Mouse (Mus musculus) ovary, postnatal 14 days (tissue): ENCODE measurements at regions not wholly inside any gene's neighbourhood (a gene's known extent, or its start where the extent isn't known, plus 50 kb on each side); places are given as distances from the start of the nearest gene placed in this dataset.

Source experiments
- DNase-seq: peaks from one replicate; pipeline ENCODE4 v3.0.0; 2022; ENCODE audit warnings: low spot score

- no peak for DNase-seq
Measured at GRCm38 (mm10) chr10:91313316-91313715, 132.2 kb upstream of the Tmpo start.

- no peak for DNase-seq
Measured at GRCm38 (mm10) chr10:91312913-91313312, 131.8 kb upstream of the Tmpo start.

DNA sequence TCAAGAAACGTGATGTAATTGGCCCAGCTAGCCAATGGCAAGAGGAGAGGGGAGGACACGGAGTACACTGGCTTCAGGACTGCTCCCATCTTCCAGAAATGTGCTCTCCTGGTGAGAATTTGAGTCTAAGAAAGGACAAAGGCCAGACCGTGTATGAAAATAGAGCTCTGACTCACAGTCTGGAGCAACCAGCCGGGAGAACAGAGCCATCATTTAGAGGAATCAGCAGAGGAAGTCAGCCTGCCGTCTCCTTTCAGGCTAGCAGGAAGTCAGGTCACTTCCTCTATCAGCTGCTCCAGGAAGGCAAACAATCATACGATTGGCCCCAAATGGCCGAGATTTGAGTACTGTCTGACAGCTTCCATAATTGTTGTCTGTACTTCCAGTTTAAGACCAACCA is 119.0 kb upstream of the Tmpo start:
- no peak for DNase-seq

GRCm38 (mm10) chr10:91297792-91298460 is 116.8 kb upstream of the Tmpo start:
- peak; percentile 43 for DNase-seq

DNA sequence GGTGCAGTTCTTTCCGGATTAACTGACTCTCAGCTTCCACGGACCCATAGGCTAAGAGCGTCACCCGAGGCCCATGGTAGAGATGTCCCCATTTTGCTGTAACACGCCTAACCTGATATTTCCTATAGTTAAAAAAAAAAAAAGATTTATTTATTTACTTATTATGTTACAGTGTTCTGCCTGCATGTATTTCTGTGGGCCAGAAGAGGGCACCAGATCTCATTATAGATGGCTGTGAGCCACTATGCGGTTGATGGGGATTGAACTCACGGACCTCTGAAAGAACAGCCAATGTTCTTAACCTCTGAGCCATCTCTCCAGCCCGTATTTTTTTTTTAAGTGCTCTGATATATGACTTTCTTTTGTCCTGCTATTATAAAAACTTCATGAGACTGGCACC is 114.2 kb upstream of the Tmpo start:
- no peak for DNase-seq

- no peak for DNase-seq
Measured at GRCm38 (mm10) chr10:91293226-91293625, 112.1 kb upstream of the Tmpo start.

DNA sequence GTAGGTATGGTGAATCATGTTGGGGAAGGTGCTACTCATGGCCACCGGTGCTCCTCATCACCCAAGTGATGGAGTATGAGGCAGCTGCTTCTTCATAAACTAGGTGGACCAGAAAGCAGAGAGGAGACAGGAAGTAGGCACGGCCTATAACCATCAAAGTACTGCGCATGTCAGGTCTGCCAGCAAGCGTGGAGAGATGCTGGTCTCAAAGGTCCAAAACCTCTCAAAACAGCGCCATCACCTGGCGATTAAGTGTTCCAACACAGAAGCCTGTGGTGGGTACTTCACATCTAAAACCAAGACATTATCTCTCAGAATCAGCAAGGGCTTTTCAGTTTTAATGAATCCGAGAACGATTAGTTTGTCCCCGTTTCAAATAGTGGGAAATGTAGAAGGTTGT is 103.1 kb upstream of the Tmpo start:
- no peak for DNase-seq

DNA sequence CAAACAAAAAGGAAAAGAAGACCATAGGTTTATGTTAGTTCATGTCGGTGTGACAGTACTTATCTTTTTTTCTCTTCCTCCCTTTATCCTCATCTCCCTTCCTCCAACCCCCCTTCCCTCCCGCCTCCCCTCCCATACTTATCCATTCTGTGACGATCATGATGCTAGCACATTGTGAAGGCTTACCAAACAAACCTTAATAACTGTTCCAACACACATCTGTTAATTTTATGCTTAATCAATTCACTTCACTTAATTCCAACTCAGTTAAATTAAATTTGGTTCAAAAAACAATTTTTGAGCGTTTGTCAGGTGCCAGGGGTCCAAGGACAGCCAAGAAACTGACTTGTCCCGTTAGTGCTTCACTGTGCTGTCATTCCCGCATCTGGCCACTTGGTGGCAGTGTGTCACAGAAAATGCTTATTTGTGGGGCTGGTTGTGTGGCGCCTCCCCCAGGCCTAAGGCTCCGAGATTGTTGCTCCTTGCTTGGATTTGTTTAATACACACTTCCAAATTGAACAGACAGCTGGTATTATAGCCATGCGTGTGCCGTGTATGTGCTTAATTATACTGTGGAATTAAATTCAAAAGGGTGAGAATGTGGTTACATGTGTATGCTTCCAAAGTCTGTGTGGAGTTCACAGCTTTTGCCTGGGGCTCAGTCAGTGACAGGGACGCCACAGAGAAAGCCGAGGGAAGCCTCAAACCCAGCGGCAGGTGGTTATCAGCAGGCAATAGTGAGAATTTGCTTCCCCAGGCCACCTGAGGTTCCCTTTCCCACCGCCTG is 90.0 kb upstream of the Tmpo start:
- peak; percentile 89 for DNase-seq

DNA sequence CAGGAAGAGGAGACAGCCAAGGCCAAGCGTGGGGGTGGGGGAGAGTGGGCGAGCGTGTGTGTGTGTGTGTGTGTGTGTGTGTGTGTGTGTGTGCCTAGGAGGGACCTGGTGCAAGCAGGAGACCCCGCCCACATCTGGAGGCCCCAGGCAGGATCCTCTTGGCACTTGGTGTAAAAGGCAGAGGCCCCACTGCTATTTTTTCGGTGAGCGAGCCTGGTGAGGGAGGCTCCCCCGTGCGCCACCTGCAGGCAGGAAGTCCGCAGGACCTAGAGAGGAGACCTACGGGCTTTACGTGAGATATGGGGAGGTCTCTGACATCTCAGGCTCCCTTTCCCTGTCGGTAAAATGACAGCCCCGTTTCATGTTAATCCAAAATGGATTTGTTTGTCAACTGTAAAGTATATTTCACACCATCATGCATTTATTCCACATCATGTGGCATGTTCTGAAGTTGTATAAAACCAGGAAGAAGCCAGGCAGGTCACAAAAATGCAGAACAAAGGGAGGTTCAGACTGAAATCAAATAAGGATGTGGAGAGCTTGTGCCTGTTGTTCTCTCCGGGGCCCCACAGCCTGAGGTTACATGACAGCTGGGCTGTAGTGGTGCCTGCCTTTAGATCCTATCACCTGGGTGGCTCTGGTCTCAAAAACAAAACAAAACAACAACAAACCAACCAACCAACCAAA is 89.3 kb upstream of the Tmpo start:
- peak; percentile 55 for DNase-seq

DNA sequence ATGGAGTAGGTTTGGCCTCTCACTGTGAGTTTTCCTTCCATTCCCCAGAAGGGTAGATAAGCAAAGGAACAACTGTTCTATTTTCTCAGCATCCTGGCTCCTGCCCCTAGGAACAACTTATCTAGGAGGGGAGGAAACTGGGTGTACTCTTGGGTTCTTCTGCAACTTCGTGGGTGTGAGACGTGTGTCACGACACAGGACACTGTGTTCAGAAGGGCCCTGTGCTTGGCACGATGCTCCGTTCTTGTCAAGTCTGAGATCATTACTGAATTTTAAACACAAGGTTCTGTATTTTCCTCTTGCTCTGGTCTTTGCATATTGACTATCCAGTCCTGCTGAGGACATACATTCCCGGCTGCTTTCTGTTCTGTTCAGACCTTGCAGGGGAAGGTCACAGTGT is 86.8 kb upstream of the Tmpo start:
- DNase-seq = no peak

DNA sequence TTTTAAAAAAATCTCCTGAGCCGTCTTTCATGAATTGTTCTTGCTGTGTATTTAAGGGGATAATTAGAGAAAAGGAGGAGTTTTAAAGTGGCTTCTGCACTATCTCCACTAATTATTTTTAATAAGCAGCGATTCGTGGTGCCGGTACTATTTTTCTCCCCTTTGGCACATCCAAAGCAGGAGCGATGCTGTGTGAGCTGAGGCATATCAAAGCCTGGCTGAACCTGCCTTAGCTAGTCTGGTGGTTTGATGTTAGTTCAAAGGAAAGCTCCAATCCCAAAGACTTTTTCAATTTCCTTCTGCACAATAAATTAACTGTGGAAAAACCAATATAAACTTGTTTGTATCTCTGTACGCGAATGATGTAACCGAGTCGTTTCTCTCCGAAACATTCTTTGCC is 79.3 kb upstream of the Tmpo start:
- DNase-seq = no peak

DNA sequence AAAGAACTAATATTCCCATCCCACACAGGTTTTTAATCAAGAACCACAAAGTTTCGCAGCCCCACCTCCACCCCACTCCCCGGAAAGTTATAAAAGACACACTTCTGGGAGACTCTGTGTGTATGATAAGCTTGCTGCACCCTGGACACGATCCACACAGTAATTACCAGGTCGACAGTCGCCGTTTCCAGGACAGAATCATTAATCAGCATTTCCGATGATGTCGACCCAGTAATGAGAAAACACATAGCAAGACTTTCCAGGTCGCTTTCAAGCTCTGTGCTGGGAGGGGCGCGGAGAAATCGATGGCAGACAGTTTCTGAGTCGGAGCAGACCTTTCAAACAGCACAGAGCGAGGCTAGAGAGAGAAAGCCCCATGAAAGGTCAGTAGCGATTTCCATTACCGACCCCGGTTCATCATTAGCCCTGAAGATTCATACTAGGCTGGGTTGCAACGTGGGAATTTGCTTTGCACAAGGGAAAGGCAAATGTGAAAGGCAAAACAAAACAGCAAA is 68.6 kb upstream of the Tmpo start:
- no peak for DNase-seq

DNA sequence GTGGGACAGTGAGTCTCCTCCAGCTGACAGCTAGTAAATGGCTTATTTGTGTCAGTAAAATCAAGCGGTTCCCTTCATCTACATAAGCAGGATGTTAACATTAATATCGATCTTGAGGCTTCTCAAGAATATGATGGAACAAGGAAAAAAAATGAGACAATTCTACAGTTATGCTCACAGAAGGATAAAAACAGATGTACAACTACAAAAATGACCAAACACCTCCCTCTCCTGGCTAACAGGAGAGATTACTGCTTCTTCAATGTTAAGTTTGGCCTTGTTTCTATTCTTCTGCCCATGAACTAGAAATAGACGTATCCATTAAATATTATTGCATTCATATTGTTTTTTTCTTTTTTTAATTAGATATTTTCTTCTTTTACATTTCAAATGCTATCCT is 63.2 kb upstream of the Tmpo start:
- no peak for DNase-seq

DNA sequence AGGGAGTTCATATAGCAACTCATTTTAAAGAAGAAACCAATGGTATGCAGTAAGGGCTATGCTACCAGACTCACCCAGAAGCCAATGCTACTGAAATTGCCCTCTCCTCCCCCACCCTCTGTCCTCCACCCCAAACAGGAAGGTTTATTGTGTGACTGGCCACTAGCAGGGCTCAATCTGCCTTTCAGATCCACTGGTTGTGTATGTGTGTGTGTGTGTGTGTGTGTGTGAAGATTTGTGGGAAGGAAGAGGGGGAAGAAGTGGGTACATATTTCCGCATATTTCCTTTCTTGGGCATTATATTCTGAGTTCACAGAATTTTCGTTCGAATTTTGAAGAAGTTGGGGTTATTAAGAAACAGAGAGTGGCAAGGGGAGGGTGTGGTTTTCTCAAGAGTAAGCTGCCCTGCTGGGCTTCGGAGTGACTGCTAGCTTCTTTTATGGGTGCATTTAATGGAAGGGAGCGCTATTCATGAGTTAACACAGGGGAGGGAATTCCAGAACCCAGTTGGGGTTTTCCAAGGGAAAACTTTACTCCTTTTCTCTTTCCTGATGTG is 61.5 kb upstream of the Tmpo start:
- no peak for DNase-seq

DNA sequence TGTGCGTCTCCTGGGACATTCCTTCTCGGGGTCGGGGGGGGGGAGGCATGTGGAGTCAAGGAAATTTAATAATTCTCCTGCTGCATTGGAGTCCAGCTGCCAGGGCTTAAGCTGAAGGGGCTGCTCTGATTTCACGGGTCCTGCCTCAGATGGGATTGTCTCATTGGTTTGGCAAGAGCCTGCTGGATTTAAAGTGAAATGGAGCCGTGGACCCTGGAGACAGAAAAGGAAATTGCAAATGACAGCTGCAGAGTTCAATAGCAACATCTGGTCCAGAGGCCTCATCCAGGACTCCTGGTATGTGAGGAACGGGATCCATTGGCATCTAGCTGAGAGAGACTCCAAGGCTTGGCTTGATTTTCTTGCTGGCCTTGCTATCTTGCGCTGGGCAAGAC is 60.5 kb upstream of the Tmpo start:
- DNase-seq = no peak

GRCm38 (mm10) chr10:91240856-91241610 is 59.9 kb upstream of the Tmpo start:
- DNase-seq = peak; percentile 33

DNA sequence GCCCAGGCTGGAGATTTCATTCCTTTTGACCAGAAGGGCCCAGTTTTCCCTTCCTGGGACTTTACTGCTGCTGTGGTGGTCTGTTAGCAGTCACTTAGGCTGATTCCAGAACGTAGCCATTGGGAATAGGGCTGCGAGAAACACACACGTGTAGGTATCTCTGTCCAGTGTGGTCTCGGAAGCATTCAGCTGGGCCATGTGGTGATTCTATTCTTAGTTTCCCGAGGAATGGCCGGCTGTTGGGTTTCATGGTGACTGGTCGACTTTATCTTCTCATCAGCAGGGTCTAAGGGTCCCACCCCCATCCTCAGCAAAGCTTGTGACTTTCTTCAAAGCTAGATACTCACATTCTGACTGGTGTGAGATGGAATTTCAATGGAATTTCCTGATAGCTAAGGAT is 59.2 kb upstream of the Tmpo start:
- DNase-seq = no peak

DNA sequence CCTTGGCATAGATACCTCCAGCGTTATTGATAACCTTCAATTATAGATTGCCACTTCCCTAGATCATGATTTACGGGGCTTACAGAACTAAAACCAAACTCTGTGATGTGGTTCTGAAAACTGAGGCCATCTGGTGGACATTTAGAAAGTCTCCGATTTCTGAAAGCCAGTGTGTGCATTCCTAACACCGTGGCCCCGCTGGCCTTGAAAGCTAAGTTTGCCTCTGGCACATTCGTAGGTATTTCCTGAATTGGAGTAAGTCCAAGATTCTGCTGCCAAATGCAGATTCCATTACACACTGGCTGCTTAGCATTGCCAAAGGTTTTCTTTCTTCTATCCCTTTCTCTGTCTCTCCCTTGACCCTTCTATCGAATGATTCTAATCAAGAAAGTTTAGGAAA is 55.7 kb upstream of the Tmpo start:
- peak; percentile 39 for DNase-seq

- no peak for DNase-seq
Measured at GRCm38 (mm10) chr10:91234709-91235108, 53.6 kb upstream of the Tmpo start.
